Mouse (Mus musculus) stomach, embryonic 16.5 days (tissue): ENCODE measurements around the gene Abcg4. TPM values are rescaled to one million over a fixed set of nuclear protein-coding genes. Genes with fewer than 3 reads are reported as not detected.

Experiments used
- ATAC-seq: fragments of 200-750 bp; cut with Nextera tagmentation; 2 replicates; pipeline ENCODE4 v1.8.0; 2017; ENCODE audit warnings: moderate number of reproducible peaks, moderate TSS enrichment; ENCODE audit not compliant: insufficient read depth, low FRiP score
- H3K27ac ChIP-seq: fragments of 300-500 bp; sonication (generic); 2 replicates; pipeline ENCODE4 v1.5.1; 2014; ENCODE audit warnings: low read length
- H3K27me3 ChIP-seq: fragments of 300-500 bp; sonication (generic); 2 replicates; pipeline ENCODE4 v1.6.1; 2014; ENCODE audit warnings: low read length, control low read depth, mixed read lengths; ENCODE audit not compliant: control insufficient read depth, insufficient read depth
- H3K36me3 ChIP-seq: fragments of 300-500 bp; sonication (generic); 2 replicates; pipeline ENCODE4 v1.6.1; 2014; ENCODE audit warnings: low read length; ENCODE audit not compliant: control insufficient read depth, insufficient read depth
- H3K4me1 ChIP-seq: fragments of 300-500 bp; sonication (generic); 2 replicates; pipeline ENCODE4 v1.6.1; 2014; ENCODE audit warnings: low read length, control low read depth, mixed read lengths; ENCODE audit not compliant: control insufficient read depth, insufficient read depth
- H3K4me2 ChIP-seq: fragments of 300-500 bp; sonication (generic); 2 replicates; pipeline ENCODE4 v1.6.1; 2014; ENCODE audit warnings: low read depth, low read length, mixed read lengths
- H3K4me3 ChIP-seq: fragments of 300-500 bp; sonication (generic); replicated peaks from 2 replicates; pipeline ENCODE4 v1.5.1; 2014; ENCODE audit warnings: mild to moderate bottlenecking, low read length
- H3K9ac ChIP-seq: fragments of 300-500 bp; sonication (generic); 2 replicates; pipeline ENCODE4 v1.6.1; 2014; ENCODE audit warnings: low read length
- H3K9me3 ChIP-seq: fragments of 300-500 bp; sonication (generic); replicated peaks from 2 replicates; pipeline ENCODE4 v1.6.1; 2016; ENCODE audit warnings: low read length, control low read depth; ENCODE audit not compliant: control insufficient read depth
- WGBS: fragments of 180-500 bp; shearing (Covaris S2); extraction: QIAGEN DNeasy Blood & Tissue Kit; methylation state at CpG from one replicate; pipeline ENCODE4 v1.1.7; 2014; 5-methylcytosine and 5-hydroxymethylcytosine counted together
- polyA plus RNA-seq: library from polyadenylated mRNA; unstranded; fragments of >200 nt; fragmentation: Nextera tagmentation; extraction: Ambion mirVana; gene quantifications from 2 replicates; pipeline ENCODE4 v1.2.1, GENCODE M21; 2015

Gene Abcg4
- polyA plus RNA-seq, 1 experiment from 2014 or later: 5.2 TPM

GRCm38 (mm10) chr9:44292490-44292889 lies 4.1 kb upstream of the Abcg4 start:
- Histone ChIP-seq H3K9me3 (peaks cover 9% of the 10 kb centered on the region; the same call in 1 of the 2 replicates), H3K4me2 (no peak overlapping the region), H3K4me3 (no peak overlapping the region), H3K27me3 (0 out of 2 replicates have a peak, but pooled peaks cover 5% of the 10 kb centered on the region), H3K9ac (no peak overlapping the region), H3K4me1 (peaks cover 14% of the 10 kb centered on the region), H3K27ac (no peak overlapping the region), H3K36me3 (peaks cover 14% of the 10 kb centered on the region)
- no peak for ATAC-seq
- WGBS: 75% methylated on average over 3 of the region's 3 CpGs

- 0 out of 2 replicates have a peak, but pooled peaks cover 5% of the 10 kb centered on the region for H3K27me3 ChIP-seq
- peaks cover 9% of the 10 kb centered on the region; the same call in 1 of the 2 replicates for H3K9me3 ChIP-seq
- WGBS: 12% methylated on average over 11 of the region's 11 CpGs
- H3K27ac ChIP-seq: no peak overlapping the region
- peak overlapping the region; percentile 93; the same call in 1 of the 2 replicates for H3K4me2 ChIP-seq
- H3K9ac ChIP-seq: no peak overlapping the region
- ATAC-seq: no peak
- peaks cover 4% of the 10 kb centered on the region; the same call in 1 of the 2 replicates for H3K36me3 ChIP-seq
- no peak overlapping the region for H3K4me3 ChIP-seq
- H3K4me1 ChIP-seq: peaks cover 23% of the 10 kb centered on the region
Observed at GRCm38 (mm10) chr9:44288959-44289291, 510 bp upstream of the Abcg4 start.

- Histone ChIP-seq H3K36me3 (no peaks in the 10 kb centered on the region; the same call in 1 of the 2 replicates), H3K4me1 (peaks cover 23% of the 10 kb centered on the region), H3K9ac (peak overlapping the region; percentile 81), H3K27ac (no peak overlapping the region; the same call in 1 of the 2 replicates), H3K4me3 (peak overlapping the region; percentile 67), H3K9me3 (peaks cover 9% of the 10 kb centered on the region; the same call in 1 of the 2 replicates), H3K4me2 (peak overlapping the region; percentile 93), H3K27me3 (0 out of 2 replicates have a peak, but pooled peaks cover 5% of the 10 kb centered on the region)
- WGBS: under 1% methylated on average over 47 of the region's 47 CpGs
- peak; percentile 59 for ATAC-seq
Observed at GRCm38 (mm10) chr9:44287401-44288075, 877 bp downstream of the Abcg4 start.

- H3K4me3 ChIP-seq: peak overlapping the region; percentile 67
- peaks cover 9% of the 10 kb centered on the region; the same call in 1 of the 2 replicates for H3K9me3 ChIP-seq
- peaks cover 23% of the 10 kb centered on the region for H3K4me1 ChIP-seq
- no peak overlapping the region for H3K27ac ChIP-seq
- peak overlapping the region; percentile 93 for H3K4me2 ChIP-seq
- peak overlapping the region; percentile 81 for H3K9ac ChIP-seq
- WGBS: 14% methylated on average over 11 of the region's 11 CpGs
- ATAC-seq: no peak; the same call in 1 of the 2 replicates
- 0 out of 2 replicates have a peak, but pooled peaks cover 5% of the 10 kb centered on the region for H3K27me3 ChIP-seq
- H3K36me3 ChIP-seq: no peaks in the 10 kb centered on the region; the same call in 1 of the 2 replicates
Observed at GRCm38 (mm10) chr9:44287003-44287400, 1.4 kb downstream of the Abcg4 start.

GRCm38 (mm10) chr9:44286256-44286850 lies 2.1 kb downstream of the Abcg4 start:
- Histone ChIP-seq H3K4me2 (peak overlapping the region; percentile 93; the same call in 1 of the 2 replicates), H3K4me3 (no peak overlapping the region), H3K27me3 (0 out of 2 replicates have a peak, but pooled peaks cover 5% of the 10 kb centered on the region), H3K36me3 (no peaks in the 10 kb centered on the region; the same call in 1 of the 2 replicates), H3K9ac (no peak overlapping the region), H3K27ac (no peak overlapping the region), H3K4me1 (peaks cover 23% of the 10 kb centered on the region), H3K9me3 (peaks cover 9% of the 10 kb centered on the region; the same call in 1 of the 2 replicates)
- ATAC-seq: no peak
- 20% methylated on average over 6 of the region's 6 CpGs for WGBS

GRCm38 (mm10) chr9:44283183-44283582 lies 5.2 kb downstream of the Abcg4 start:
- WGBS: 63% methylated on average over 5 of the region's 5 CpGs
- Histone ChIP-seq H3K9ac (no peak overlapping the region), H3K27me3 (0 out of 2 replicates have a peak, but pooled peaks cover 5% of the 10 kb centered on the region), H3K9me3 (no peaks in the 10 kb centered on the region), H3K27ac (no peak overlapping the region), H3K4me3 (no peak overlapping the region), H3K4me2 (no peak overlapping the region), H3K36me3 (no peaks in the 10 kb centered on the region), H3K4me1 (peaks cover 15% of the 10 kb centered on the region)
- ATAC-seq: no peak

GRCm38 (mm10) chr9:44269973-44270372 lies 18.4 kb downstream of the Abcg4 start:
- no peak overlapping the region for H3K9ac ChIP-seq
- no peak overlapping the region for H3K27ac ChIP-seq
- no peaks in the 10 kb centered on the region for H3K36me3 ChIP-seq
- no peaks in the 10 kb centered on the region for H3K9me3 ChIP-seq
- no peak overlapping the region for H3K4me2 ChIP-seq
- peaks cover 10% of the 10 kb centered on the region; the same call in 1 of the 2 replicates for H3K4me1 ChIP-seq
- no peak for ATAC-seq
- no peaks in the 10 kb centered on the region for H3K27me3 ChIP-seq
- no peak overlapping the region for H3K4me3 ChIP-seq
- WGBS: 73% methylated on average over 4 of the region's 4 CpGs

- 81% methylated on average over 3 of the region's 3 CpGs for WGBS
- H3K27me3 ChIP-seq: no peaks in the 10 kb centered on the region
- H3K4me2 ChIP-seq: no peak overlapping the region
- no peaks in the 10 kb centered on the region for H3K9me3 ChIP-seq
- H3K9ac ChIP-seq: no peak overlapping the region
- H3K4me3 ChIP-seq: no peak overlapping the region
- H3K36me3 ChIP-seq: no peaks in the 10 kb centered on the region
- ATAC-seq: no peak
- no peak overlapping the region; the same call in 1 of the 2 replicates for H3K27ac ChIP-seq
- H3K4me1 ChIP-seq: peaks cover 10% of the 10 kb centered on the region; the same call in 1 of the 2 replicates
Observed at GRCm38 (mm10) chr9:44269077-44269476, 19.3 kb downstream of the Abcg4 start.

- Histone ChIP-seq H3K9me3 (no peaks in the 10 kb centered on the region), H3K4me3 (peak within 1 kb of the TSS; percentile 58), H3K36me3 (no peaks in the 10 kb centered on the region), H3K27me3 (no peaks in the 10 kb centered on the region), H3K4me2 (peak within 1 kb of the TSS; percentile 76), H3K4me1 (peaks cover 10% of the 10 kb centered on the region; the same call in 1 of the 2 replicates), H3K9ac (peak within 1 kb of the TSS; percentile 94), H3K27ac (peak within 1 kb of the TSS; percentile 94)
- ATAC-seq: peak; percentile 29; the same call in 1 of the 2 replicates
- WGBS: 59% methylated on average over 6 of the region's 6 CpGs
Observed at GRCm38 (mm10) chr9:44268432-44268831, 20.0 kb downstream of the Abcg4 start, which contains the start of gene Nlrx1. Nlrx1 (minus strand) TSS chr9:44268599.
